Mouse (Mus musculus): ENCODE results near the gene AC124108.1. TPM values are rescaled to one million over a fixed set of nuclear protein-coding genes. Genes with fewer than 3 reads are reported as not detected.

Gene AC124108.1
- polyA plus RNA-seq, 1 experiment from 2014 or later = not detected

DNA sequence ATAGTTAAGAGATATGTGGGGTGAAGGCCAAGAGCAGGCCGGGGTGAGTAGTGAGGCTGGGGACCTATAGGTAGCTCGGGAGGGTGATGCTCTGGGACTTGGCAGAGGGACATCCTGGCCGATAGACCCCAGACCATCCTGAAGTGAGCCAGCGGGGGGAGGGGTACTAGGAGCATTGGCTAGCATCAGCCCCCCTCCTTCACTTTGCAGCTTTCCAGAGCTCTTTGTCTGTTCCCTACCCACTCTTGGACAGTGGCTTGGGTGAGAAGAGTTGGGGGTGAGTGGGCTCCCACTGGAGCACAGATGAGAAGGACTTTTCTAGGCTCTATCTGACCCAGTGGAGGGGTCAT is 10.2 kb downstream of the AC124108.1 start:
- TF ChIP-seq CTCF (IDR thresholded peaks at IDR 0.05; ENCODE audit: low read depth) = no peak
- WGBS = 45% methylated on average over 4 of the region's 4 CpGs
- Histone ChIP-seq H3K27me3 (replicated peaks; ENCODE audit: control insufficient read depth, insufficient read depth, low read length) (peaks cover 17% of the 10 kb centered on the region; the same call in 1 of the 2 replicates), H3K9ac (ENCODE audit: low read depth, low read length) (no peak overlapping the region), H3K4me2 (replicated peaks; ENCODE audit: low read depth) (no peak overlapping the region), H3K9me3 (ENCODE audit: control insufficient read depth) (no peaks in the 10 kb centered on the region), H3K36me3 (ENCODE audit: control insufficient read depth, insufficient read depth) (no peaks in the 10 kb centered on the region), H3K27ac (ENCODE audit: low read depth, low read length) (no peak overlapping the region), H3K4me3 (ENCODE audit: low read depth, low read length) (no peak overlapping the region), H3K4me1 (replicated peaks; ENCODE audit: control insufficient read depth, insufficient read depth, low read length) (no peaks in the 10 kb centered on the region)
- no peak for ATAC-seq

GRCm38 (mm10) chr1:132201936-132202335 is 10.7 kb downstream of the AC124108.1 start:
- WGBS = 63% methylated on average over 2 of the region's 2 CpGs
- no peak for TF ChIP-seq CTCF (IDR thresholded peaks at IDR 0.05; ENCODE audit: low read depth)
- Histone ChIP-seq H3K9ac (ENCODE audit: low read depth, low read length) (no peak overlapping the region), H3K36me3 (ENCODE audit: control insufficient read depth, insufficient read depth) (no peaks in the 10 kb centered on the region), H3K9me3 (ENCODE audit: control insufficient read depth) (no peaks in the 10 kb centered on the region), H3K4me3 (ENCODE audit: low read depth, low read length) (no peak overlapping the region), H3K27ac (ENCODE audit: low read depth, low read length) (no peak overlapping the region), H3K4me1 (replicated peaks; ENCODE audit: control insufficient read depth, insufficient read depth, low read length) (no peaks in the 10 kb centered on the region), H3K4me2 (replicated peaks; ENCODE audit: low read depth) (no peak overlapping the region), H3K27me3 (replicated peaks; ENCODE audit: control insufficient read depth, insufficient read depth, low read length) (peaks cover 12% of the 10 kb centered on the region; the same call in 1 of the 2 replicates)
- no peak for ATAC-seq

- ATAC-seq = no peak
- Histone ChIP-seq H3K27me3 (replicated peaks; ENCODE audit: control insufficient read depth, insufficient read depth, low read length) (peaks cover 10% of the 10 kb centered on the region; the same call in 1 of the 2 replicates), H3K4me1 (replicated peaks; ENCODE audit: control insufficient read depth, insufficient read depth, low read length) (no peaks in the 10 kb centered on the region), H3K27ac (ENCODE audit: low read depth, low read length) (no peak overlapping the region), H3K9me3 (ENCODE audit: control insufficient read depth) (no peaks in the 10 kb centered on the region), H3K36me3 (ENCODE audit: control insufficient read depth, insufficient read depth) (no peaks in the 10 kb centered on the region), H3K4me3 (ENCODE audit: low read depth, low read length) (no peak overlapping the region), H3K9ac (ENCODE audit: low read depth, low read length) (no peak overlapping the region), H3K4me2 (replicated peaks; ENCODE audit: low read depth) (no peak overlapping the region)
- 89% methylated on average over 5 of the region's 5 CpGs for WGBS
- no peak for TF ChIP-seq CTCF (IDR thresholded peaks at IDR 0.05; ENCODE audit: low read depth)
Observed at GRCm38 (mm10) chr1:132202771-132203170, 11.5 kb downstream of the AC124108.1 start.

GRCm38 (mm10) chr1:132205958-132206357 is 14.7 kb downstream of the AC124108.1 start:
- no peak for TF ChIP-seq CTCF (IDR thresholded peaks at IDR 0.05; ENCODE audit: low read depth)
- no peaks in the 10 kb centered on the region for H3K4me1 ChIP-seq (replicated peaks; ENCODE audit: control insufficient read depth, insufficient read depth, low read length)
- no peak overlapping the region for H3K27ac ChIP-seq (ENCODE audit: low read depth, low read length)
- no peak overlapping the region for H3K9ac ChIP-seq (ENCODE audit: low read depth, low read length)
- no peak for ATAC-seq
- no peak overlapping the region for H3K4me2 ChIP-seq (replicated peaks; ENCODE audit: low read depth)
- no peak overlapping the region for H3K4me3 ChIP-seq (ENCODE audit: low read depth, low read length)
- peaks cover 13% of the 10 kb centered on the region; the same call in 1 of the 2 replicates for H3K27me3 ChIP-seq (replicated peaks; ENCODE audit: control insufficient read depth, insufficient read depth, low read length)
- WGBS = 54% methylated on average over 5 of the region's 5 CpGs
- H3K36me3 ChIP-seq (ENCODE audit: control insufficient read depth, insufficient read depth) = no peaks in the 10 kb centered on the region
- no peaks in the 10 kb centered on the region for H3K9me3 ChIP-seq (ENCODE audit: control insufficient read depth)

- H3K36me3 ChIP-seq (ENCODE audit: control insufficient read depth, insufficient read depth) = no peaks in the 10 kb centered on the region
- H3K4me3 ChIP-seq (ENCODE audit: low read depth, low read length) = no peak overlapping the region
- H3K27ac ChIP-seq (ENCODE audit: low read depth, low read length) = no peak overlapping the region
- H3K4me2 ChIP-seq (replicated peaks; ENCODE audit: low read depth) = no peak overlapping the region
- no peak overlapping the region for H3K9ac ChIP-seq (ENCODE audit: low read depth, low read length)
- no peak for TF ChIP-seq CTCF (IDR thresholded peaks at IDR 0.05; ENCODE audit: low read depth)
- 85% methylated on average over 3 of the region's 3 CpGs for WGBS
- no peaks in the 10 kb centered on the region for H3K9me3 ChIP-seq (ENCODE audit: control insufficient read depth)
- H3K27me3 ChIP-seq (replicated peaks; ENCODE audit: control insufficient read depth, insufficient read depth, low read length) = peaks cover 21% of the 10 kb centered on the region
- no peak for ATAC-seq
- no peaks in the 10 kb centered on the region for H3K4me1 ChIP-seq (replicated peaks; ENCODE audit: control insufficient read depth, insufficient read depth, low read length)
Observed at GRCm38 (mm10) chr1:132206828-132207227, 15.6 kb downstream of the AC124108.1 start.

DNA sequence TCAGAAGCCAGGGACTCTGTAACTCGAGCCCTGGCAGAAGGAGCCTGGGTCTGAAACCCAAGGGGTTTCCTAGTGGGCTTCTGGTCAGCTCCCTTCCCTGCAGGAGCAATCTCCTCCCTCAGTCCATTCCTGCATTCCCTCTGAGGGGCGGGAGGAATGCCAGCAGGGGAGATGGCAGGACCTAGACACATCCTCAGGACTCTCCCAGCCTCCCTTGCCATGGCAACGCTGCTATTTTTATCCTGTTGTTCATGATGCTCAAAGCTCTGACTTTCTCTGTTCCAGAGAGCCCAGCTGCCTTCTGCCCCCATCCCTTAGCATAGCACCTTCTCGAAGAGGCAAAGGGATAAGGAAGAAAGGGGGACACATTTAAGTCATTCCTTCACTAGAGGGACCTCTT is 16.9 kb downstream of the AC124108.1 start:
- Histone ChIP-seq H3K36me3 (ENCODE audit: control insufficient read depth, insufficient read depth) (no peaks in the 10 kb centered on the region), H3K27ac (ENCODE audit: low read depth, low read length) (no peak overlapping the region), H3K9me3 (ENCODE audit: control insufficient read depth) (no peaks in the 10 kb centered on the region), H3K4me2 (replicated peaks; ENCODE audit: low read depth) (no peak overlapping the region), H3K4me3 (ENCODE audit: low read depth, low read length) (no peak overlapping the region), H3K9ac (ENCODE audit: low read depth, low read length) (no peak overlapping the region), H3K27me3 (replicated peaks; ENCODE audit: control insufficient read depth, insufficient read depth, low read length) (peaks cover 22% of the 10 kb centered on the region), H3K4me1 (replicated peaks; ENCODE audit: control insufficient read depth, insufficient read depth, low read length) (no peaks in the 10 kb centered on the region)
- 22% methylated on average over 4 of the region's 4 CpGs for WGBS
- ATAC-seq = no peak
- TF ChIP-seq CTCF (IDR thresholded peaks at IDR 0.05; ENCODE audit: low read depth) = no peak

- Histone ChIP-seq H3K27ac (ENCODE audit: low read depth, low read length) (no peak overlapping the region), H3K4me2 (replicated peaks; ENCODE audit: low read depth) (no peak overlapping the region), H3K27me3 (replicated peaks; ENCODE audit: control insufficient read depth, insufficient read depth, low read length) (peaks cover 22% of the 10 kb centered on the region), H3K9me3 (ENCODE audit: control insufficient read depth) (no peaks in the 10 kb centered on the region), H3K36me3 (ENCODE audit: control insufficient read depth, insufficient read depth) (no peaks in the 10 kb centered on the region), H3K4me1 (replicated peaks; ENCODE audit: control insufficient read depth, insufficient read depth, low read length) (no peaks in the 10 kb centered on the region), H3K4me3 (ENCODE audit: low read depth, low read length) (no peak overlapping the region), H3K9ac (ENCODE audit: low read depth, low read length) (no peak overlapping the region)
- no peak for TF ChIP-seq CTCF (IDR thresholded peaks at IDR 0.05; ENCODE audit: low read depth)
- ATAC-seq = no peak
- WGBS = 47% methylated on average over 10 of the region's 10 CpGs
Observed at GRCm38 (mm10) chr1:132209400-132209799, 18.1 kb downstream of the AC124108.1 start.

Data from intestine, postnatal 0 days (tissue).